21 mouse cellular contexts compared by ENCODE assay signal in genomic region chr11:101084811-101085210, GRCm38 (mm10). TPM values are rescaled to one million over a fixed set of nuclear protein-coding genes. Genes with fewer than 3 reads are reported as not detected.
DNase-seq lines count a peak whose midpoint lies in the region; ATAC-seq lines count a peak whose summit lies in the region.
"Had no signal": no experiment of that assay in that cellular context is flagged by ENCODE, and none has a peak within 500 bp of the region (broad histone marks: within the 10 kb centered on the region; RNA-seq: fewer than 3 reads in every experiment).

No protein-coding gene starts in this region.

- H3K4me2 ChIP-seq in limb, embryonic 15.5 days: no peak overlapping the region
- H3K4me2 ChIP-seq in intestine, embryonic 16.5 days (ENCODE audit: low read depth, low read length): no peak overlapping the region
- H3K4me2 ChIP-seq: forebrain, embryonic 15.5 days; heart, embryonic 15.5 days; hindbrain, embryonic 15.5 days had no signal

- DNase-seq in cerebellum, adult 11-12 months: peak; percentile 41
- DNase-seq in cerebellum, postnatal 14 days: no peak
- DNase-seq in heart, adult 11 months: peak; percentile 94
- DNase-seq in heart, postnatal 25 days (ENCODE audit: low spot score): no peak
- no peak for DNase-seq in limb, embryonic 10.5 days (ENCODE audit: low spot score)
- DNase-seq: adrenal gland, adult 8-10 months; adrenal gland, postnatal 36 days; B cell, adult 2 months; gastrocnemius, postnatal 36 days; heart, postnatal 14 days had no signal

- peaks cover 52% of the 10 kb centered on the region for H3K4me1 ChIP-seq in limb, embryonic 15.5 days
- peaks cover 45% of the 10 kb centered on the region for H3K4me1 ChIP-seq in limb, embryonic 10.5 days
- H3K4me1 ChIP-seq in intestine, embryonic 16.5 days (ENCODE audit: control insufficient read depth, insufficient read depth, low read length): peaks cover 35% of the 10 kb centered on the region

- no peak for ATAC-seq in limb, embryonic 15.5 days (ENCODE audit: insufficient number of reproducible peaks, low FRiP score, low TSS enrichment, low read depth)
- no peak for ATAC-seq in intestine, embryonic 16.5 days
- ATAC-seq: CD4-positive, CD25-positive, alpha-beta regulatory T cell, adult 4 months; forebrain, embryonic 15.5 days; intestine, postnatal 0 days had no signal

- peaks cover 25% of the 10 kb centered on the region for H3K36me3 ChIP-seq in limb, embryonic 15.5 days
- peaks cover 36% of the 10 kb centered on the region for H3K36me3 ChIP-seq in limb, embryonic 10.5 days
- peaks cover 6% of the 10 kb centered on the region; the same call in 1 of the 2 replicates for H3K36me3 ChIP-seq in intestine, embryonic 16.5 days (ENCODE audit: control insufficient read depth, insufficient read depth, low read length)

- WGBS in limb, embryonic 15.5 days: 85% methylated on average over 12 of the region's 12 CpGs
- 92% methylated on average over 12 of the region's 12 CpGs for WGBS in limb, embryonic 10.5 days
- WGBS in intestine, embryonic 16.5 days: 93% methylated on average over 12 of the region's 12 CpGs

- H3K4me3 ChIP-seq in limb, embryonic 15.5 days: no peak overlapping the region
- no peak overlapping the region for H3K4me3 ChIP-seq in limb, embryonic 10.5 days
- no peak overlapping the region for H3K4me3 ChIP-seq in intestine, embryonic 16.5 days (ENCODE audit: low read length)
- H3K4me3 ChIP-seq: forebrain, embryonic 15.5 days; heart, embryonic 10.5 days; heart, embryonic 15.5 days; hindbrain, embryonic 15.5 days had no signal

- H3K9me3 ChIP-seq in limb, embryonic 15.5 days: no peaks in the 10 kb centered on the region
- no peaks in the 10 kb centered on the region for H3K9me3 ChIP-seq in limb, embryonic 10.5 days (replicated peaks)
- no peaks in the 10 kb centered on the region for H3K9me3 ChIP-seq in intestine, embryonic 16.5 days (ENCODE audit: control insufficient read depth, low read length)
- H3K9me3 ChIP-seq: forebrain, embryonic 15.5 days; G1E; heart, embryonic 10.5 days; heart, embryonic 15.5 days; hindbrain, embryonic 15.5 days had no signal

- H3K27ac ChIP-seq in limb, embryonic 15.5 days: peak overlapping the region; percentile 13; the same call in 1 of the 2 replicates
- H3K27ac ChIP-seq in limb, embryonic 10.5 days: no peak overlapping the region
- H3K27ac ChIP-seq in intestine, embryonic 16.5 days (ENCODE audit: low read length): no peak overlapping the region
- H3K27ac ChIP-seq: forebrain, embryonic 15.5 days; heart, embryonic 15.5 days; hindbrain, embryonic 15.5 days had no signal

- intact Hi-C loops in heart, postnatal 25 days (cut with DNase I): loop anchor here (5.0 kb wide), 1 partner anchor 167 kb away; the partner anchor contains the start of gene Vps25

- no peak overlapping the region for H3K9ac ChIP-seq in limb, embryonic 15.5 days
- H3K9ac ChIP-seq in intestine, embryonic 16.5 days (ENCODE audit: low read depth, low read length): no peak overlapping the region
- H3K9ac ChIP-seq: forebrain, embryonic 15.5 days; heart, embryonic 15.5 days had no signal

- peaks cover 17% of the 10 kb centered on the region for H3K27me3 ChIP-seq in limb, embryonic 15.5 days
- peaks cover 21% of the 10 kb centered on the region for H3K27me3 ChIP-seq in limb, embryonic 10.5 days (ENCODE audit: low read depth, poor library complexity, severe bottlenecking)
- peaks cover 11% of the 10 kb centered on the region for H3K27me3 ChIP-seq in intestine, embryonic 16.5 days (replicated peaks; ENCODE audit: control insufficient read depth, insufficient read depth, low read length)

RNA-seq across cellular contexts. Expression of gene Mlx, which starts 2.3 kb away (rescaled TPM):
- total RNA-seq in heart, postnatal 25 days (2021): 10 to 100 TPM; 19.1 to 21.4 TPM
- 51.7 and 53.8 TPM in 2 replicates for polyA plus RNA-seq in limb, embryonic 15.5 days (2015; fragmentation: Nextera tagmentation; extraction: Ambion mirVana)
- polyA plus RNA-seq in limb, embryonic 10.5 days (2016; fragmentation: Nextera tagmentation; extraction: Ambion mirVana): 41.3 and 49.6 TPM in 2 replicates
- 78.6 and 87.5 TPM in 2 replicates for polyA plus RNA-seq in intestine, embryonic 16.5 days (2015; fragmentation: Nextera tagmentation; extraction: Ambion mirVana)

RNA-seq across cellular contexts. Expression of gene Coasy, which starts 2.4 kb away (rescaled TPM):
- 10 to 100 TPM; 15.8 to 17.1 TPM for total RNA-seq in heart, postnatal 25 days (2021)
- polyA plus RNA-seq in limb, embryonic 15.5 days (2015; fragmentation: Nextera tagmentation; extraction: Ambion mirVana): 40.3 TPM in 2 replicates
- polyA plus RNA-seq in limb, embryonic 10.5 days (2016; fragmentation: Nextera tagmentation; extraction: Ambion mirVana): 42.3 and 45.3 TPM in 2 replicates
- polyA plus RNA-seq in intestine, embryonic 16.5 days (2015; fragmentation: Nextera tagmentation; extraction: Ambion mirVana): 44.4 and 47.1 TPM in 2 replicates

RNA-seq across cellular contexts. Expression of gene Hsd17b1, which starts 6.6 kb away (rescaled TPM):
- total RNA-seq in heart, postnatal 25 days (2021): under 1 TPM; 0.55 to 0.64 TPM
- polyA plus RNA-seq in limb, embryonic 15.5 days (2015; fragmentation: Nextera tagmentation; extraction: Ambion mirVana): 0.14 TPM in 1 of 2 replicates, not detected in the other
- polyA plus RNA-seq in limb, embryonic 10.5 days (2016; fragmentation: Nextera tagmentation; extraction: Ambion mirVana): not detected in 2 replicates
- 0.10 and 0.16 TPM in 2 replicates for polyA plus RNA-seq in intestine, embryonic 16.5 days (2015; fragmentation: Nextera tagmentation; extraction: Ambion mirVana)
- total RNA-seq: gastrocnemius, postnatal 36 days had no signal
- polyA plus RNA-seq: embryonic facial prominence, embryonic 14.5 days; heart, embryonic 10.5 days; heart, embryonic 15.5 days; hindbrain, embryonic 11.5 days had no signal

RNA-seq across cellular contexts. Expression of gene Psmc3ip, which starts 10.4 kb away (rescaled TPM):
- total RNA-seq in heart, postnatal 25 days (2021): 1 to 10 TPM; 3.1 TPM
- 27.4 and 28.0 TPM in 2 replicates for polyA plus RNA-seq in limb, embryonic 15.5 days (2015; fragmentation: Nextera tagmentation; extraction: Ambion mirVana)
- polyA plus RNA-seq in limb, embryonic 10.5 days (2016; fragmentation: Nextera tagmentation; extraction: Ambion mirVana): 73.1 and 74.0 TPM in 2 replicates
- 15.0 and 18.1 TPM in 2 replicates for polyA plus RNA-seq in intestine, embryonic 16.5 days (2015; fragmentation: Nextera tagmentation; extraction: Ambion mirVana)

RNA-seq across cellular contexts. Expression of gene Naglu, which starts 15.0 kb away (rescaled TPM):
- 1 to 10 TPM; 8.0 to 8.7 TPM for total RNA-seq in heart, postnatal 25 days (2021)
- 12.7 and 16.4 TPM in 2 replicates for polyA plus RNA-seq in limb, embryonic 15.5 days (2015; fragmentation: Nextera tagmentation; extraction: Ambion mirVana)
- 4.9 and 5.9 TPM in 2 replicates for polyA plus RNA-seq in limb, embryonic 10.5 days (2016; fragmentation: Nextera tagmentation; extraction: Ambion mirVana)
- 14.7 and 18.2 TPM in 2 replicates for polyA plus RNA-seq in intestine, embryonic 16.5 days (2015; fragmentation: Nextera tagmentation; extraction: Ambion mirVana)

Comparison
In these comparisons a context has a peak if more than half of its experiments do, and no peak if none do; other contexts are left out.
1. DNase-seq: peak in cerebellum, adult 11-12 months (single experiment) and heart, adult 11 months (single experiment); none in cerebellum, postnatal 14 days (0 of 2), heart, postnatal 25 days (single experiment) and limb, embryonic 10.5 days (single experiment).